Mouse (Mus musculus): ENCODE measurements at regions not wholly inside any gene's neighbourhood (a gene's known extent, or its start where the extent isn't known, plus 50 kb on each side); places are given as distances from the start of the nearest gene placed in this dataset.
A peak's percentile ranks its signal among the peaks of the same experiment; 100 is the strongest.

DNA sequence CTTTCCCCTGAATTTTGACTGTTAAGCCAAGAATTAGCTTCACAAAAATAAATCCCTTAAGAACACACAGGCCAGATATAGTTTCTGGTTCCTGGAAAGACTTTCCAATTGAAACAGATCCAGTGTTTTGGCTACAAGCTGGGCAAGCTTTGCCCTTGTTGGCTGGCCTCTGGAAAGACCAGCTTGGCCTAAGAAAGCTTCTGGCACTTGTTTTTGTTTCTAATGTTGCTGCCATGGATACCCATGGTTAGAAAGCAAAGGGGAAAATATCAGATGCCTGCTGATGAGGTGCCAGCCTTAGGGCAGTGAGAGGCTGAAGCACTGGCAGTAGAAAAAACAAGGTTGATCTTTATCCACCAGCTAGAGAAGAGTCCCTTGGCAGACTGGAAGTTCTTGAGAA, 228.2 kb downstream of the Klhl13 start:
- DNase-seq (ENCODE audit: low spot score in 2 of 2) = no peak

GRCm38 (mm10) chrX:23095867-23096266, 269.0 kb downstream of the Klhl13 start:
- no peak for DNase-seq (ENCODE audit: low spot score in 2 of 2)

GRCm38 (mm10) chrX:23092774-23093173, 272.1 kb downstream of the Klhl13 start:
- no peak for DNase-seq (ENCODE audit: low spot score in 2 of 2)

DNA sequence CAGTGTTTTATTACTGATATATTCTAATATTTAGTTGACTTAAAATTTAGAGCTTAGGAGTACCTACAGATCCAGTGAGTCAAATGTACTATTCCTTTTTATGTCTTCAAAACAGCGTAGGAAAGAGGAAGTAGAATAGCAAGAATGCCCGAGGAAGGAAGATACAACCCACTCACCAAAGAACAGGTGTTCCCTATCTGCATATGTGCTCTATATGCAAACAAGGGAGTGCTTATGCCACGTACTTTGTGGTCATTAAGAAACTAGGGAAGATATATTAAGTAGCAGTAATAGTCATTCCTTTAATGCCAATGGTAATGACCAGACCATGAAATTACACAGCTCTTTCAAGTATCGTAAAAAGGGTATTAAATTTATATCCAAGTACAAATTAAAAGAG, 298.4 kb downstream of the Klhl13 start:
- no peak for DNase-seq (ENCODE audit: low spot score in 2 of 2)

- peak; percentile 19 to 51 for DNase-seq (ENCODE audit: low spot score in 2 of 2)
Measured at GRCm38 (mm10) chrX:23027622-23028021, 337.3 kb downstream of the Klhl13 start.

DNA sequence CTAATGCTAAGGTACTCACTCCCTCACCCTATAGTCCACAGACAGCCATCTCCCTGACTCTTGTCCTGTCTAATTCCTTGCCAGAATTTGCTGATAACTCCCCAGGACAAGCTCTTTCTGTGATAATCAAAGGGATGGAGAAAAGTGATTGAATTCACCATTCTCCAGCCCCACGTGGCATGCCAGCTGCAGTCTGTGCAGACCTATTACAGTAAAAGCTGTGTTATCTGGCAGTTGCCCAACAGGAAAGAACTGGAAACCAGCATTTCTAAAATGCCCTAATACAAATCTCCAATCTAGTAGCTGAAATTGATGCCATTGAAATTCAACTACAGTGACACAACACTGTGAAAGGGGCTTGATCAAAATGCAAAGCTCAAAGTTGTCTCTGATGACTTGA, 349.3 kb downstream of the Klhl13 start:
- peak in 1 of 2 experiments; percentile 23 for DNase-seq (ENCODE audit: low spot score in 2 of 2)

- no peak for DNase-seq (ENCODE audit: low spot score in 2 of 2)
Measured at GRCm38 (mm10) chrX:23015118-23015517, 349.8 kb downstream of the Klhl13 start.

Measured in layer of hippocampus, adult 18-20 months (tissue).